Mouse (Mus musculus) left cerebral cortex, postnatal 36 days (tissue): ENCODE measurements around the gene Tfpt. TPM values are rescaled to one million over a fixed set of nuclear protein-coding genes. Genes with fewer than 3 reads are reported as not detected.
"Not testable (repeated sequence)": the region's sequence is repeated elsewhere in the genome, so short reads cannot be mapped to it uniquely, and the experiment has no call there.

ENCODE experiments used
- DNase-seq, 2 experiments: peaks; one replicate each; pipeline ENCODE4 v3.0.0; 2021 to 2022; ENCODE audit warnings: low spot score in 2 of 2, mixed read lengths in 1 of 2
- intact Hi-C: fragments of 180-260 bp; cut with DNase I; formaldehyde crosslinking; loops from one replicate; pipeline ENCODE4 v1.15.1; 2025
- total RNA-seq, 2 experiments: library from RNA; stranded (reverse); gene quantifications; 2 replicates each; pipeline ENCODE4 v1.2.3; 2021

The Tfpt gene
- total RNA-seq, 2 experiments from 2014 or later: 39.7 to 47.8 TPM

DNA sequence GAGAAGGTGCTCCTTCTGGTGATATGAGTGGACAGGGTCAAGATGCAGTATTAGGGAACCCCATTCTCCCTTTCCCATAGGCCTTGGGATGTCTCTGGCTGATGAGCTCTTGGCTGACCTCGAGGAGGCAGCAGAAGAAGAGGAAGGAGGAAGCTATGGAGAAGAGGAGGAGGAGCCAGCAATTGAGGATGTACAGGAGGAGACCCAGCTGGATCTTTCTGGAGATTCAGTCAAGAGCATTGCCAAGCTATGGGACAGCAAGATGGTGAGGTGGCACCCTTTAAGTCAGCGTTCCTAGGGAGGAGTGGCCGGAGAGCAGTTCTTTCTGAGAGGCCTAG lies 718 bp upstream of the Tfpt start:
- intact Hi-C loops: no loop called here

DNA sequence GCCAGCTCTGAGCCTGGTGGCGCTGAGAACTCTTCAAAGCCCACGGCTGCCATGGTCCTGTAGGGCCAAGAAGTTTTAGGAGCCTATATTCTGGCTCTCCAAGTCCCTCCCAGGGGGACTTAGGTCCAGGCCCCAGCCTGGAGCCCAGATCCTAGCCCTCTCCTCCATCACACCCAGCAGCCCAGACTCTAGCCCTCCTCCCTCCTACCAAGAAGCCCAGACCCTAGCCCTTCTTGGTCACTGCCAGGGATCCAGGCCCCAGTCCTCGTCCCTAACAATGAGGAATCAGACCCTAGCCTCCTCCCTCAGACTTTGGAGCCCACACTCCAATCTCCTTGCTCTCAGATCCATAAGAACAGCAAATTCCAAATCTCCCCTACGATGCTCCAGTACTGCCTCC lies 699 bp downstream of the Tfpt start:
- no peak for DNase-seq
- intact Hi-C loops: no loop called here

More for the DNA sequence above, 718 bp upstream of the Tfpt start:
- no peak for DNase-seq

DNA sequence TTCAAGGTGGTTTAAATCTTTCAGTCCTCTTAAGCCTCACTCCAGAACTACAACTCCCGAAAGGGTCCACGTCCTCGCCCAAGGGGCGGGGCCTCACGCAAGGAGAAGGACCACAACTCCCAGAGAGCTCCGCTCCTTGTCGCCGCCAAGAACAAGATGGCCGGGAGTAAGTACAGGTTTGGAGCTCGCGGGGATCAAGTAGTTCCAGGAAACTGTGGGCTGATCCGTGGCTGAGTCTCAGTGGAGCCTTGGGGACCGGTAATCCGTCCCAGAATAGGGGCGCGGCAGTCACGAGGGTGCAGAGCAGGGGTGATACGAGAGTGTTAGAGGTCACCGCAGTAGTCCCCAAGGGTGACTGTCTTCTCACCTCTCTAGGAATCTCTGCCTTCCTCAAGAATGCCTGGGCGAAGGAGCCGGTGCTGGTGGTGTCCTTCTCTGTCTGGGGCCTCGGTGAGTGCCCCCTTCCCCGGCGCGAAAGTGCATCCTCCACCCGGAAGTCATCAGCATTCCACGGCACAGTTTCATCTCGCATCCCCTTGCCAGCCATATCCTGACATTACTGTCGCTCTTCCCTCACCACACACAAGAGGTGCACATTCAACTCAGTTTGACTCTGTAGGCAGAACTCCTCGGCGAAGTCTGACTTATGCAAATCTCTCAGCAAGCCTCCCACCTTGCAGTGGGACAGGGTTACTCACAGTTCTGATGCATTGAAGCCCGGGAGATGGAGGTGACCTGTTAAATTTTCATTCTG lies 12.3 kb downstream of the Tfpt start, which contains the start of gene Ndufa3:
Gene Ndufa3, plus strand, starts transcription at position 132 of the 754 bp plus-strand sequence.
- DNase-seq: peak; percentile 86 to 90
- intact Hi-C loops: no loop called here

DNA sequence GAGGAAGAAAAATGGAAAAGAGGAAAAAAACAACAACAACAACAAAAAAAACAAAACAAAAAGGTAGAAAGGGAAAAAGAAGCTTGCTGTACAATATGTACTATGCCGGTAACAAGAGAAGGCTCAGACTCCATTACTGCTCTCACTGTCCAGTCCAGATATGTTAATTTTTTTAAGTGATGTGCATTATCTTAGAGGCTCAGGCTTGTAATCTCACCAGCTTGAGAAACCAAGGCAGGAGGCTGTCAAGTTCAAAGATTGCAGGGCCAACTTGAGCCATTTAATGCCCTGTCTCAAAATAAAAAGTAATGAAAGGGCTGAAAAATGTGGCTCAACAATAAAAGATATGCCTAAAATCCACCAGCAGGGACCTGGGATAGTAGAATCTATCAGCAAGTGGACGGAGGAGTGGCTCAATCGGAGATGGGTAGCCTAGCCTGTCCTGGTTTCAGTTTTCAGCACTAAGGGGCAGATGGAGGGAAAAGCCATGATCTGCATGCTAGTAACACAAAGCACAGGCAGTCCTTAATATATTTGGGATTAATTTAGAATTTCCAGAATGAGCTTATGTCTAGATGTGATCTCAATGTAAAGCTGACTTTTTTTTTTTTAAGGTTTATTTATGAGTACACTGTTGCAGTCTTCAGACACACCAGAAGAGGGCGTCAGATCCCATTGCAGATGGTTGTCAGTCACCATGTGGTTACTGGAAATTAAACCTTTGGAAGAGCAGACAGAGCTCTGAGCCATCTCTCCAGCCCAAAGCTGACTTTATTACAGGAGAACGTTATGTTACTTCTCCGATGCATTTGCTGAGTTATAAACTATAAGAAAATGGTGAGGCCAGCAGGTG lies 13.1 kb downstream of the Tfpt start:
- DNase-seq: no peak
- intact Hi-C loops: no loop called here

DNA sequence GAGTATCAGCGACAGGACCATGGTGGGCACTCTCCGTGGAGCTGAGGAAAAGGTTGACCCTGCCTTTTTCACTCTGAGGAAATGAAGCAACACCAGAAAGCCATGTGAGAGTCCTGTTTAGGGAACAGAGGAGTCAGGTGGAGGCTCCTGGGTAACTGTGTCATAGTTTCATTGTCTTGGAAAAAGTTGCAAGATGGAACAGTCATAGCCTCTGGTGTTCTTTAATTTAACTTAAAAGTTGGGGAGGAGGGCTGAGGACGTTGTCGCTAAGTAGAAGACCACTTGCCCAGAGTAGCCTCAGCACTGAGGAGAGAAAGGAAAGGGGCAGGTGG lies 13.7 kb downstream of the Tfpt start, which contains the start of gene Oscar:
Gene Oscar, minus strand, starts transcription at position 101 of the 332 bp plus-strand sequence.
- intact Hi-C loops: no loop called here
- no peak for DNase-seq

DNA sequence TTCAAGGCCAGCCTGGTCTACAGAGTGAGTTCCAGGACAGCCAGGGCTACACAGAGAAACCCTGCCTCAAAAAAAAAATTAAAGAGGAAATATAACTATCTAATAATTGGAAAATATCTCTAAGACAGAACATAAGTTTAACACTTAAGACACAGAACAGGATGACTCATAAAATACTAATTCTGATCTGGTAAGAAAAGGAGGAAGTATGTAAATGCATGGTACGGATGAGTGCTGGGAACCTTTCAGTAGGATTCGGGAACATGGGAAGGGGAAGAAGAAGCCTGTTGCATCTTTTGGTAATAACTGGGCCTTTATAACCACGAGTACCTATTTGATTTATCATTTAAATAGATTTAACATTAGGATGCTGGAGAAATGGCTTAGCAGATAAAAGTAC lies 15.7 kb downstream of the Tfpt start:
- intact Hi-C loops: no loop called here
- DNase-seq: no peak

DNA sequence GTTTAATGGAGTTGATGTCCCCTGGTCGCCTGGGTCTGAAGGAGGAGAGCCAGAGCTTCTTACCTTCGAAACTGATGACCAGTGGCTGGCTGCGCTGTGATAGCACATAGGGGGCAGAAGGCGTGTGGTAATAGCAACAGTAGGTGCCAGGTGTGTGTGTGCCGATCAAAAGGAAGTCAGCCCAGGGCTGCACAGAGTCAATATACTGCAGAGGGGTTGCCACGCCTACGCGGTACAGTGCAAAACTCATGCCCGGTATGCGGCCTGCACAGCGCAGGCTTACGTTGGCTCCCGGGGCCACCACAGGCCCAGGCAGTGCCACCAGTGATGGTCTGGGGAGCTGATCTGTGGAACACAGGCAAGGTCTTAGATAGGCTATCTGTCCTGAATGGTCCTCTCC lies 18.7 kb downstream of the Tfpt start:
- DNase-seq: no peak
- intact Hi-C loops: no loop called here

DNA sequence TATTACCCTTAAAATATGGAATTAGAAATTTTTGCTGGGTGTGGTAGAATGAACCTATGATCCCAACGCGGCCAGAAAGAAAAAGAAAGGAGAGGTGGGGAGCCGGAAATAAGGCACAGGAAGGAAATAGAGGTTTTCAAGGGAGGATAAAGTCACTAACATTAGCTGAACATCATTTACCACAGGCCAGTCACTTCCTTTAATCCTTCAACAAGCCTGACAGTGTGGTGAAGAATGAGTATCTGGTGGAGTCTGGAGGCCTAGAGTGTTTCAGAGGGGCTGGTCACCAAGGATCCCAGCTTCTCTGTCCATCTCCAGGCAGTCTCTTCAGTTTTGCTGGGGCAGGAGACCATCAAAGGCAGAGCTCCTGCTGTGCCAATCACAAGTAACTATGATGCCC lies 19.3 kb downstream of the Tfpt start:
- intact Hi-C loops: no loop called here
- DNase-seq: no peak

DNA sequence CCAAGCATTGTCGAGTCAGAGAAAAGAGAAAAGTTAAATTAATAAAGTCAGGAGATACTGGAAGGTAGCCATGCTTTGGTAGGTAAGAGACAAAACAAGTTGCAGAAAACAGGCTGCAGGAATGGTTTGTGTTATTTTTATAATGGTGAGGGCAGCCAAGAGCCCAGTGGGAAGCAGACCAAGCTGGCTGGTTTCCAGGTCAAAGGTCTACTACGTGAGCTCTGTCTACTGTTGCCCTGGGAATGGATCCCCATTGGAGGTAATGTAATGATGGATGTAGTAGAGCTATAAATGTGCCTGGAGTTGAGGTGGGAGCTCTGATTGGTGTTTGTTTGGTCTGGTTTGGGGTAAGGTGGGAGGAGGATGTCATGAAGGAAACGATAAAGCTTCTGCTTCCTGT lies 20.6 kb downstream of the Tfpt start:
- intact Hi-C loops: no loop called here
- no peak for DNase-seq

DNA sequence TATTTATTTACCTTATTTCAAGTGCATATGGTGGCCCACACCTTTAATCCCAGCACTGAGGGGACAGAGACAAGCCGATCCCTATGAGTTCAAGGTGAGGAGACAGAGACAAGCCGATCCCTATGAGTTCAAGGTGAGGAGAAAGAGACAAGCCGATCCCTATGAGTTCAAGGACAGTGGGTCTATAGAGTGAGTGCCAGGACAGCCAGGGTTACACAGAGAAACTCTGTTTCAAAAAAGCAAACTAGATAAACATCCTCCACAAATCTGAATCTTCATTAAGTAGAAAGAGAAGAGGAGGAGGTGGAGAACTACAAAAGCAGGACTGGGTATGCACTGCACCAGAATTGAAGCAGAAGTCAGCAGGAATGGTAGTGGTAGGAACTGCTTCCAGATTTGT lies 21.1 kb downstream of the Tfpt start:
- no peak for DNase-seq
- intact Hi-C loops: no loop called here

DNA sequence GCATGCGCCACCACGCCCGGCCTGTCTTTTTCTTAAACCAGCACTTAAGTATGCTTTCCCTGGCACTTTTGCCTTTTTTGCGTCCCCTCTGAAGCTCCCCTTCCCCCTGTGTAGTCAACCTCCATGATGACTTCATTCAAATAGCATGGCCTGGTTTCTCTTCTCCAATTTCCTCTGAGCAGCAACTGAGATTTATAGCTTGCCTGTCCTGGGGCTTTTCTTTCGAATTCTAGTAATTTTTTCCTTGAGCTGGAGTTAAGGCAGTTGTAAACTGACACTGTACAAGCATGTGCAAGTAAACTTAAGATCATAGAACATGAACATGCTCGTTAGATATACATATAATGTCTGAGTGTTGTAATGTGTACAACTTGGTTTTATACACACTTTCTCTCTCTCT lies 22.3 kb downstream of the Tfpt start:
- DNase-seq: no peak
- intact Hi-C loops: no loop called here

DNA sequence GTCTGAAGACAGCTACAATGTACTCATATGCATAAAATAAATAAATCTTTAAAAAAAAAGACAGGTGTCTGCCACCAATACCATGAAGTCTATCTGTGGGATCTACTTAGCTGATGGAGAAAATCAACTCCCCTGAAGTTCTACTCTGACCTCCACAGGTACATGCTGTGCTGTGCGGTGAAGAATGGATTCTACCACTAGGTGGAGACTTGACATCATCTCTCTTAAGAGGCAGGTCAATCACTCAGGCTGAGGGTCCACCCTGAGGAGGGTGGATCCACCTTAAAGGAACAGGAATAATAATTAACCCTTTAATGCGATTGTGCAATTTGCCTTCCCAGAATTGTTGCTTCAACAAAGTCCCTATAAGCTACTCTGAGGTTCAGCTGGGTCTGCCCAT lies 22.9 kb downstream of the Tfpt start:
- intact Hi-C loops: no loop called here
- no peak for DNase-seq

DNA sequence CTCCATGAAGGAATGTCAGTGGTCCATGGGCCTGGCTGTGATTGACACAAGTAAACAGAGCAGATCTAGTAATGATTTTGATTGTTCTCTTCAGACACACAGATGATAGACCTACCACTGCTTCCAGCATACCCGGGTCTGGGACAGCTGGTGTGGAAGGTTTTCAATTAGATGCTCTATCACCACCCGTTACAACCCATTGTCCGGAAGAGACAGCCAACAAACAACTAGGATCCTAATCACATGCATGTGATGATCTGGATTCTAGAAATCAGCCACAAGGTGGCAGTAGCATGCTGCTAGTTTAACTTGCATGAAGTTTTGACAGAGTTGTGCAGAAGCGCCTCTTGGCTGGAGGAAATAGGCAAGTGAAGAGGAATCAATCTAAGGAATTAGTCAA lies 28.6 kb downstream of the Tfpt start:
- DNase-seq: peak; percentile 32 to 50
- intact Hi-C loops: no loop called here

DNA sequence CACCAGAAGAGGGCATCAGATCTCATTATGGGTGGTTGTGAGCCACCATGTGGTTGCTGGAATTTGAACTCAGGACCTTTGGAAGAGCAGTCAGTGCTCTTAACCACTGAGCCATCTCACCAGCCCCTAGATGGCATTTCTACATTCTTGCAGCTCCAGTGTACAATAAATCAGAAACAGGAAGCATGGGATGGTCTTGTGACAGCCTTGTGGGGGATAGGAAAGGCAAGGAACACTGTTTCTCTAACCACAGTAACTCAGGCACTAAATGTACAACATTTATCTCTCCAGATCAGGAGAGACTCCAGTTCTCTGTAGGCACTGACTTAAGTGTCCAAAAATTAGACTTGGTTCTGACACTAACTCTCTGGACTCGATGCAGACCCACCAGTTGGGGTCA lies 32.0 kb downstream of the Tfpt start:
- DNase-seq, intact Hi-C loops: not testable (repeated sequence)

DNA sequence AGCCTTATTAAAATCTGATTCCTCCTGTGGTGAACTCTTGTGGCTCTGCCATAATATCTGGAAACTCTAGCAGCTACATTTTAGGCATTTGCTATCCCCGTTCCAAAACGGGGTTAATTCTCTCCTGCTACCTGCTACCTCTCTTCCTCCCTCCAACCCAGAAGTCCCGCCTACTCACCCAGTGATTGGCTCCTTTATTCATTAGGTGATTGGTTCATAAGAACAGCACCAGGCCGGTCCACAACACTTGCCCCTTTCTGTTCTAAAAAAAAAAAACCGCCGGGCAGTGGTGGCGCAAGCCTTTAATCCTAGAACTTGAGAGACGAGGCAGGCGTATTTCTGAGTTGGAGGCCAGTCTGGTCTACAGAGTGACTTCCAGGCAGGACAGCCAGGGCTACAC lies 34.6 kb downstream of the Tfpt start:
- intact Hi-C loops: no loop called here
- no peak for DNase-seq

DNA sequence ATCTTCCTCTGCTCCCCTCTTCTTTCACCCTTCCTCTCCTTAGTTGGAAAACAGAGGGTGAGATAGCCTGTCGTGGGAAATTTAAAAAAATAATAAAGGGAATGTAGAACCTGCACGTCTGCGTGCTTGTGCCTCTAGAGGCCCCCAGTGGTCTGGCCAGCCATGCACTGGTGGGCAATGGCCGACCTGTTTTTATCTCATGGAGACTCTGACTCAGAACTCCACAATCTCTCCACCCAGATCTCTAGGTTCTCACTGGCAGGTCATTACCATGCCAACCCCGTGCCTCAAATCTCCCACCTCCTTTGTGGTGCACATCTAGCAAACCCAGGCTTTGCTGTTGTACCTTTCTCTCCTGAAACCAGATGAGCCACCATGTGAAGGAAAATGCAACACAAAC lies 35.0 kb downstream of the Tfpt start:
- intact Hi-C loops: loop anchor here (5.0 kb wide), 1 partner anchor 372 kb away; no protein-coding TSS in a partner anchor
- DNase-seq: no peak

DNA sequence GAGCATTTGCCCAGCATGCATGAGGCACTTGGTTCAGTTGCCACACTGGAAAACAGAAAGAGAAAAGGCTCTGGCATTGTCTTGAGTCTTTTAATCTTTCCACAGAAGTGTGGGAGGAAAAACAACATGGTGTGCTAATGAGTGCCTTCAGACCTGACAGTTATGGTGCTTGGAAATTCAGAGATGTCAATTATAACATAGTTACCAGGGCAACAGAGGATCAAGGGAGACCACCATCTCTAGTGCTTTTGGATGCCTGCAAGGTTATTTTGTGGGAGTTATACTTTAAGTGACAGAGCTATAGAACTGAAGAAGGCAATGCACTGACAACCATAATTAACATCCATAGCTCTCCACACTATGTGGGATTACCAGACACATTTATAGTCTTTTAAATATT lies 35.9 kb downstream of the Tfpt start:
- intact Hi-C loops: loop anchor here (5.0 kb wide), 1 partner anchor 372 kb away; no protein-coding TSS in a partner anchor
- DNase-seq: no peak

DNA sequence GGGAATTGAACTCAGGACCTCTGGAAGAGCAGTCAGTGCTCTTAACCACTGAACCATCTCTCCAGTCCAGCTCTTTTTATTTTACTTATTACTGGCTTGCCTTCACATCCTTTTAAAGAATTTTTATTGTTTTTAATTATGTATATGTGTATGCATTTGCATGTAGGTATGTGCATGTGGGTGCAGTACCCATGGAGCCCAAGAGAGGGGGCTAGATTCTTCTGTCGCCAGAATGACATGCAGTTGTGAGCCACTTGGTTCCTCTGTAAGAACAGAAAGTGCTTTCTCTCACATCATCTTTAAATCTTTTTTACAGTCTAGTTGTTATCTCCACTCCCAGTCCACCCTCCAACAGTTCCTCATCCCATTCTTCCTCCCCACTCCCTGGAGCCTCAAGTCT lies 38.2 kb downstream of the Tfpt start:
- intact Hi-C loops: loop anchor here (5.0 kb wide), 1 partner anchor 369 kb away; no protein-coding TSS in a partner anchor
- DNase-seq: no peak

DNA sequence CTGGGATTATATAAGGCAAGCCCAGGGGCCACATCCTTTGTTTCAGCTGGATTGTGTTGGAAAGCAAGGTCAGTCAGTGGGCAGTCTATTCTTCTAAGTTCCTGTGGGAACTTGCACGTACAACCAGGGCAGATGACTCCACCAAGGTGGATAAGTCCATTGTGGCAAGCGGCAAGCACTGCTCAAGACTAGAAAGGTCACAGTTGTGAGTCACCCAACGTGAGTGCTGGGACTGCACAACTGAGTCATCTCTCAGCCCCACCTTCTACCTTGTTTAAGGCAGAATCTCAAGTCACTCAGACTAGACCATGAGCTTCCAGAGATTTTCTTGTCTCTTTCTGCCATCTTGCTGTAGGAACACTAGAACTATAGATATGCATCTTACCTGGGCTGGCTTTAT lies 39.2 kb downstream of the Tfpt start:
- intact Hi-C loops: loop anchor here (5.0 kb wide), 1 partner anchor 368 kb away; no protein-coding TSS in a partner anchor
- DNase-seq: no peak

DNA sequence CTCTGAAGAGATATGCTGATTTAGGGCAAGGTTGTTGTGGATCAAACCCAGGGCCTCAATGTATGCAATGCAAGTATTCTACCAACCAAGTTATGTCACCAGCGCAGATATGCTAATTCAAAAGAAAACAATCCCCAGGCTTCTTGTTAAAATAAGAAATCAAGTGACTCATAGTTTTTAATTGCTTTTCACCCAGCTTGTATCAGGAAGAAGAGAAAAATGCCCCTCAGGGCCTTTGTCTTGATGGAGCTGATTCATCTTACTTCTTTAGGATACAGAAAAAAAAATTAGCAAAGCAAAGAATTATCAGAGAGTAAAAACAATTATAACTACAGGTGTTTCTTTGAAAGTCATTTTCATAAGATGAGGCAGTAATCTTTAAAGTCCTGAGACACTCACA lies 42.4 kb downstream of the Tfpt start:
- intact Hi-C loops: no loop called here
- no peak for DNase-seq

DNA sequence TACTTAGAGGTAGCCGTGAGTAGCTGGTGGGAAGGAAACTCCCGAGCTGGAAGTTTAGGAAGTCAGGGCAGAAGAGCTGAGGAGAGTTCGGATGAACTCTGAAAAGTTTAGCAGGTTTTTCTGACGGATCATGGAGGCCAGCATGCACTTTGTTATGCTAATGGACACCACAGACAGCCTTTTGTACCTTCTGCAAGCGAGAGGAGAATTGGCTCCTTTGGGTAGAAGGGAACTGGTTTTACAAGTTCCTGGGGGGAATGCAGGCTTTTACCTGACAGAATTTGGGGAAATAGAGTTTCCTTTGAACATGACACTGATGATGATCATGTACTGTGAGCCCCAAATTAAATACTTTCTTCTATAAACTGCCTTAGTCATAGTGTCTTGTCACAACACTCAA lies 43.5 kb downstream of the Tfpt start:
- intact Hi-C loops: no loop called here
- no peak for DNase-seq
